Mouse (Mus musculus) E14TG2a.4 (cell line): Measurements from ENCODE around the gene Gm20388.

Experiments
- CTCF ChIP-seq: conservative IDR thresholded peaks from 2 replicates; pipeline ENCODE4 v1.5.1; 2014; ENCODE audit warnings: low read length
- NANOG ChIP-seq: IDR thresholded peaks from 2 replicates; pipeline ENCODE4 v1.6.1; 2014; ENCODE audit warnings: borderline replicate concordance, low read length, mixed read lengths
- POU5F1 ChIP-seq: IDR thresholded peaks from 2 replicates; pipeline ENCODE4 v1.6.1; 2014; ENCODE audit warnings: low read length, borderline replicate concordance

DNA sequence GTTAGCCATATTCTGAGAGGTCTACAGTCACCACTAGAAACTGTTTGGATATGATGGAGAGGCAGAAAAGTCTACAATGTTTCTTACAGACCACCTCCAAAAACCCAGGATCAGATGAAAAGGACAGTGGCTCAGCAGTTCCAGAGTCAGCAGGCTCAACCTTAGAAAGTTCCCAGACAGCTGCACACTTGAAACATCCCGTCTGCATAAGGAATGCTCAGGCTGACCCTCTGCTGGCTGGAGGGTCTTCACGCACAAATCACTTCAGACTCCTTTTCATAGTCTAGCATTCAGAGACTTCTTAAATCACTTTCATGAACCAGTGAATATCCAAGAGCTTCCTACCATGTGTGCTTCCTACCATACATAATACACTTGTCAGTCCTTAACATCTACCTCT lies 3081.7 kb downstream of the Gm20388 start:
- no peak for TF ChIP-seq POU5F1
- TF ChIP-seq CTCF: no peak
- TF ChIP-seq NANOG: no peak
